Mouse (Mus musculus) left cerebral cortex, adult 2 months (tissue): ENCODE results near the gene Rundc3b. TPM values are rescaled to one million over a fixed set of nuclear protein-coding genes. Genes with fewer than 3 reads are reported as not detected.
A peak's percentile ranks its signal among the peaks of the same experiment; 100 is the strongest.

Source experiments
- DNase-seq, 2 experiments: peaks; one replicate each; pipeline ENCODE4 v3.0.0; 2021 to 2022; ENCODE audit warnings: low spot score in 2 of 2, mixed read lengths in 1 of 2; ENCODE audit errors: extremely low spot score in 1 of 2
- H3K27ac ChIP-seq: fragments of 200-600 bp; 2 replicates; pipeline ENCODE4 v1.8.1; 2022
- H3K4me3 ChIP-seq: fragments of 200-600 bp; 2 replicates; pipeline ENCODE4 v1.8.1; 2022
- CTCF ChIP-seq: fragments of 200-600 bp; IDR thresholded peaks from 2 replicates; pipeline ENCODE4 v1.8.1; 2022; ENCODE audit warnings: antibody characterized with exemption, mild to moderate bottlenecking, moderate library complexity
- intact Hi-C: fragments of 180-260 bp; cut with DNase I; formaldehyde crosslinking; loops from one replicate; pipeline ENCODE4 v1.15.1; 2025
- total RNA-seq, 2 experiments: library from RNA; stranded (reverse); gene quantifications; 2 replicates each; pipeline ENCODE4 v1.2.3; 2021

Rundc3b gene
- total RNA-seq, 2 experiments from 2014 or later, result 32.4 to 34.1 TPM

- peak; percentile 73 to 75 for DNase-seq
- peak overlapping the region; percentile 92 for H3K27ac ChIP-seq
- peak overlapping the region; percentile 90 for H3K4me3 ChIP-seq
- intact Hi-C loops, result no loop called here
- TF ChIP-seq CTCF, result no peak
Measured at GRCm38 (mm10) chr5:8622071-8622595, 619 bp downstream of the Rundc3b start.

GRCm38 (mm10) chr5:8571118-8571517, 51.6 kb downstream of the Rundc3b start:
- no peak overlapping the region for H3K4me3 ChIP-seq
- peak overlapping the region; percentile 42 for H3K27ac ChIP-seq

GRCm38 (mm10) chr5:8566867-8567266, 55.9 kb downstream of the Rundc3b start:
- intact Hi-C loops, result no loop called here
- H3K4me3 ChIP-seq, result peak overlapping the region; percentile 31
- no peak for DNase-seq
- no peak overlapping the region for H3K27ac ChIP-seq
- TF ChIP-seq CTCF, result no peak

More at GRCm38 (mm10) chr5:8571118-8571517, 51.6 kb downstream of the Rundc3b start:
- intact Hi-C loops, result no loop called here
- no peak for TF ChIP-seq CTCF
- DNase-seq, result no peak

GRCm38 (mm10) chr5:8544512-8544911, 78.2 kb downstream of the Rundc3b start:
- no peak overlapping the region for H3K27ac ChIP-seq
- DNase-seq, result no peak
- no peak overlapping the region for H3K4me3 ChIP-seq
- intact Hi-C loops, result no loop called here
- TF ChIP-seq CTCF, result no peak

- intact Hi-C loops, result no loop called here
- no peak for TF ChIP-seq CTCF
- DNase-seq, result no peak
- Histone ChIP-seq H3K27ac (no peak overlapping the region), H3K4me3 (no peak overlapping the region)
Measured at GRCm38 (mm10) chr5:8542631-8543207, 80.0 kb downstream of the Rundc3b start.

- no peak for DNase-seq
- no peak overlapping the region for H3K27ac ChIP-seq
- intact Hi-C loops, result no loop called here
- TF ChIP-seq CTCF, result no peak
- H3K4me3 ChIP-seq, result no peak overlapping the region
Measured at GRCm38 (mm10) chr5:8541120-8542117, 81.3 kb downstream of the Rundc3b start.

GRCm38 (mm10) chr5:8519006-8519405, 103.7 kb downstream of the Rundc3b start:
- intact Hi-C loops, result no loop called here
- H3K4me3 ChIP-seq, result no peak overlapping the region
- TF ChIP-seq CTCF, result no peak
- H3K27ac ChIP-seq, result no peak overlapping the region
- no peak for DNase-seq

- DNase-seq, result no peak
- intact Hi-C loops, result no loop called here
- Histone ChIP-seq H3K27ac (no peak overlapping the region), H3K4me3 (no peak overlapping the region)
- no peak for TF ChIP-seq CTCF
Measured at GRCm38 (mm10) chr5:8491778-8492177, 131.0 kb downstream of the Rundc3b start.

GRCm38 (mm10) chr5:8489471-8490110, 133.2 kb downstream of the Rundc3b start:
- no peak for DNase-seq
- intact Hi-C loops, result loop anchor here (2.0 to 10.0 kb wide), 2 partner anchors 355 to 555 kb away; no protein-coding TSS in a partner anchor
- peak; percentile 52 for TF ChIP-seq CTCF
- H3K27ac ChIP-seq, result no peak overlapping the region
- no peak overlapping the region for H3K4me3 ChIP-seq

- Histone ChIP-seq H3K27ac (no peak overlapping the region), H3K4me3 (no peak overlapping the region)
- DNase-seq, result no peak
- TF ChIP-seq CTCF, result no peak
- intact Hi-C loops, result loop anchor here (2.0 to 10.0 kb wide), 2 partner anchors 356 to 556 kb away; no protein-coding TSS in a partner anchor
Measured at GRCm38 (mm10) chr5:8488701-8489297, 134.0 kb downstream of the Rundc3b start.
